Mouse (Mus musculus) MEL (cell line): ENCODE data around the gene H2-K1.

Source experiments
- CHD2 ChIP-seq: IDR thresholded peaks from 2 replicates; pipeline ENCODE4 v1.6.1; 2011; ENCODE audit warnings: low read length, improper control_type of control experiment
- CTCF ChIP-seq, 3 experiments: IDR thresholded peaks in 2 of 3; conservative IDR thresholded peaks in 1 of 3; 2 replicates each; pipeline ENCODE4 v1.5.1; 2011 to 2012; ENCODE audit warnings: low read length in 3 of 3, low read depth in 2 of 3, mild to moderate bottlenecking in 2 of 3, improper control_type of control experiment in 1 of 3, inconsistent platforms in 1 of 3, mixed read lengths in 1 of 3, moderate library complexity in 1 of 3; ENCODE audit not compliant: control insufficient read depth in 1 of 3, insufficient read depth in 1 of 3, poor library complexity in 1 of 3, severe bottlenecking in 1 of 3
- ELF1 ChIP-seq: IDR thresholded peaks from 2 replicates; pipeline ENCODE4 v1.6.1; 2014; ENCODE audit warnings: low read depth, mild to moderate bottlenecking, inconsistent platforms, low read length, improper control_type of control experiment, moderate library complexity
- EP300 ChIP-seq, 2 experiments: IDR thresholded peaks; 2 replicates each; pipeline ENCODE4 v1.6.1; 2011; ENCODE audit warnings: improper control_type of control experiment in 2 of 2, low read length in 2 of 2, low read depth in 1 of 2, mild to moderate bottlenecking in 1 of 2
- GABPA ChIP-seq: IDR thresholded peaks from 2 replicates; pipeline ENCODE4 v1.6.1; 2012; ENCODE audit warnings: low read depth, mild to moderate bottlenecking, inconsistent platforms, low read length, improper control_type of control experiment, moderate library complexity
- MAFK ChIP-seq: IDR thresholded peaks from 2 replicates; pipeline ENCODE4 v1.6.1; 2011; ENCODE audit warnings: low read depth, mild to moderate bottlenecking, low read length, improper control_type of control experiment, borderline replicate concordance
- MAX ChIP-seq: IDR thresholded peaks from 2 replicates; pipeline ENCODE4 v1.6.1; 2011; ENCODE audit warnings: low read length, improper control_type of control experiment
- MAZ ChIP-seq: IDR thresholded peaks from 2 replicates; pipeline ENCODE4 v1.6.1; 2012; ENCODE audit warnings: low read depth, mild to moderate bottlenecking, inconsistent platforms, low read length, improper control_type of control experiment
- POLR2A ChIP-seq, 2 experiments: IDR thresholded peaks; 2 replicates each; pipeline ENCODE4 v1.6.1; 2011 to 2012; ENCODE audit warnings: low read length in 2 of 2, mild to moderate bottlenecking in 2 of 2, control low read depth in 1 of 2, improper control_type of control experiment in 1 of 2, low read depth in 1 of 2, moderate library complexity in 1 of 2; ENCODE audit not compliant: control insufficient read depth in 1 of 2, insufficient read depth in 1 of 2, poor library complexity in 1 of 2
- UBTF ChIP-seq: IDR thresholded peaks from 2 replicates; pipeline ENCODE4 v1.6.1; 2012; ENCODE audit warnings: low read depth, mild to moderate bottlenecking, inconsistent platforms, low read length, improper control_type of control experiment, moderate library complexity, borderline replicate concordance; ENCODE audit not compliant: insufficient read depth
- USF1 ChIP-seq: IDR thresholded peaks from 2 replicates; pipeline ENCODE4 v1.6.1; 2014; ENCODE audit warnings: low read depth, mild to moderate bottlenecking, inconsistent platforms, low read length, improper control_type of control experiment, moderate library complexity
- ZMIZ1 ChIP-seq: IDR thresholded peaks from 2 replicates; pipeline ENCODE4 v1.6.1; 2012; ENCODE audit warnings: low read depth, mild to moderate bottlenecking, inconsistent platforms, low read length, improper control_type of control experiment, moderate library complexity
- ZNF384 ChIP-seq: IDR thresholded peaks from 2 replicates; pipeline ENCODE4 v1.6.1; 2012; ENCODE audit warnings: low read depth, mild to moderate bottlenecking, inconsistent platforms, low read length, improper control_type of control experiment

GRCm38 (mm10) chr17:33950131-33950625 is 50.0 kb downstream of the H2-K1 start:
- TF ChIP-seq MAZ = no peak
- no peak for TF ChIP-seq ZNF384
- TF ChIP-seq CHD2 = no peak
- TF ChIP-seq CTCF (IDR thresholded peaks at IDR 0.05 in 2 of 3, conservative IDR thresholded peaks at IDR 0.05 in 1 of 3; ENCODE audit: control insufficient read depth in 1 of 3, insufficient read depth in 1 of 3, low read depth in 2 of 3, low read length in 3 of 3, poor library complexity in 1 of 3, severe bottlenecking in 1 of 3) = no peak
- no peak for TF ChIP-seq GABPA
- no peak for TF ChIP-seq MAX
- no peak for TF ChIP-seq ELF1
- TF ChIP-seq USF1 = no peak
- TF ChIP-seq ZMIZ1 = no peak
- TF ChIP-seq EP300 (IDR thresholded peaks at IDR 0.05; ENCODE audit: low read depth in 1 of 2, low read length in 2 of 2) = no peak
- no peak for TF ChIP-seq MAFK
- TF ChIP-seq POLR2A (IDR thresholded peaks at IDR 0.05; ENCODE audit: control insufficient read depth in 1 of 2, insufficient read depth in 1 of 2, low read depth in 1 of 2, low read length in 2 of 2, poor library complexity in 1 of 2) = no peak
- no peak for TF ChIP-seq UBTF
